Mouse (Mus musculus): Measurements from ENCODE around the gene Tmem265.

GRCm38 (mm10) chr7:127585031-127585430 lies 23.8 kb downstream of the Tmem265 start:
- no peak for TF ChIP-seq CTCF (IDR thresholded peaks at IDR 0.05; ENCODE audit: borderline replicate concordance, control insufficient read depth, extremely low read depth, insufficient read depth, low read length, poor library complexity)
- TF ChIP-seq POLR2A (IDR thresholded peaks at IDR 0.05; ENCODE audit: control insufficient read depth, extremely low read depth, insufficient read depth, low read length, poor library complexity) = no peak
